14 mouse cellular contexts compared by ENCODE assay signal in genomic region chr5:98027688-98028389, GRCm38 (mm10). TPM values are rescaled to one million over a fixed set of nuclear protein-coding genes. Genes with fewer than 3 reads are reported as not detected.
DNase-seq lines count a peak whose midpoint lies in the region; ATAC-seq and TF ChIP-seq lines count a peak whose summit lies in the region.
"Had no signal": no experiment of that assay in that cellular context is flagged by ENCODE, and none has a peak within 500 bp of the region (broad histone marks: within the 10 kb centered on the region; RNA-seq: fewer than 3 reads in every experiment).

No protein-coding gene starts in this region.

- peaks cover 2% of the 10 kb centered on the region; the same call in 1 of the 2 replicates for H3K4me1 ChIP-seq in lung, embryonic 14.5 days (ENCODE audit: insufficient read depth)
- 0 out of 2 replicates have a peak, but pooled peaks cover 8% of the 10 kb centered on the region for H3K4me1 ChIP-seq in intestine, postnatal 0 days (replicated peaks; ENCODE audit: control insufficient read depth, insufficient read depth, low read length)
- H3K4me1 ChIP-seq in stomach, embryonic 15.5 days, result 0 out of 2 replicates have a peak, but pooled peaks cover 3% of the 10 kb centered on the region

- intact Hi-C loops in heart, postnatal 36 days (cut with DNase I), result loop anchor here (10.0 kb wide), 1 partner anchor 53 kb away; no protein-coding TSS in a partner anchor

- no peak overlapping the region for H3K27ac ChIP-seq in lung, embryonic 14.5 days (ENCODE audit: low read depth)
- H3K27ac ChIP-seq in intestine, postnatal 0 days (ENCODE audit: low read depth, low read length), result peak overlapping the region; percentile 10; the same call in 1 of the 2 replicates
- no peak overlapping the region; the same call in 1 of the 2 replicates for H3K27ac ChIP-seq in stomach, embryonic 15.5 days
- H3K27ac ChIP-seq: embryonic facial prominence, embryonic 13.5 days; midbrain, embryonic 13.5 days had no signal

- TF ChIP-seq CTCF in lung, embryonic 14.5 days (IDR thresholded peaks at IDR 0.05; ENCODE audit: low read depth), result no peak
- TF ChIP-seq CTCF in intestine, postnatal 0 days (IDR thresholded peaks at IDR 0.05; ENCODE audit: low read depth), result no peak

- H3K27me3 ChIP-seq in lung, embryonic 14.5 days (ENCODE audit: insufficient read depth, low read length), result no peaks in the 10 kb centered on the region
- H3K27me3 ChIP-seq in intestine, postnatal 0 days (replicated peaks; ENCODE audit: control insufficient read depth, insufficient read depth, low read length), result no peaks in the 10 kb centered on the region
- no peaks in the 10 kb centered on the region for H3K27me3 ChIP-seq in stomach, embryonic 15.5 days (replicated peaks)

- WGBS in lung, embryonic 14.5 days, result 55% methylated on average over 8 of the region's 8 CpGs
- WGBS in intestine, postnatal 0 days, result 26% methylated on average over 8 of the region's 8 CpGs
- WGBS in stomach, embryonic 15.5 days, result 49% methylated on average over 8 of the region's 8 CpGs

- no peak overlapping the region for H3K4me3 ChIP-seq in lung, embryonic 14.5 days (ENCODE audit: low read depth, low read length)
- peak overlapping the region; percentile 14; the same call in 1 of the 2 replicates for H3K4me3 ChIP-seq in intestine, postnatal 0 days (ENCODE audit: low read depth, low read length)
- 0 out of 2 replicates have a peak overlapping the region, but pooled peaks have one; percentile 7 for H3K4me3 ChIP-seq in stomach, embryonic 15.5 days (replicated peaks)
- H3K4me3 ChIP-seq: embryonic facial prominence, embryonic 13.5 days; midbrain, embryonic 13.5 days had no signal

- ATAC-seq in lung, embryonic 14.5 days (ENCODE audit: insufficient read depth), result no peak
- ATAC-seq in intestine, postnatal 0 days, result peak; percentile 75
- no peak for ATAC-seq in stomach, embryonic 15.5 days (ENCODE audit: insufficient read depth, low FRiP score, low read depth)
- ATAC-seq: midbrain, embryonic 13.5 days had no signal

- no peak overlapping the region for H3K9ac ChIP-seq in lung, embryonic 14.5 days
- H3K9ac ChIP-seq in intestine, postnatal 0 days (ENCODE audit: low read depth, low read length), result no peak overlapping the region
- no peak overlapping the region for H3K9ac ChIP-seq in stomach, embryonic 15.5 days
- H3K9ac ChIP-seq: embryonic facial prominence, embryonic 13.5 days; midbrain, embryonic 13.5 days had no signal

- DNase-seq in heart, adult 11 months, result peak; percentile 17
- no peak for DNase-seq in heart, postnatal 36 days
- no peak for DNase-seq in lung, embryonic 14.5 days
- DNase-seq in lung, adult 18-20 months, result no peak
- DNase-seq in Muller cell, postnatal 12 days (ENCODE audit: inconsistent ontology term), result no peak
- no peak for DNase-seq in spleen, adult 18-20 months
- DNase-seq: adrenal gland, postnatal 36 days; cerebellum, adult 9-10 months; gastrocnemius, postnatal 10 days; kidney, adult 11 months had no signal

- H3K36me3 ChIP-seq in lung, embryonic 14.5 days (ENCODE audit: insufficient read depth), result peaks cover 24% of the 10 kb centered on the region
- H3K36me3 ChIP-seq in intestine, postnatal 0 days (ENCODE audit: control insufficient read depth, insufficient read depth), result peaks cover 15% of the 10 kb centered on the region; the same call in 1 of the 2 replicates
- H3K36me3 ChIP-seq in stomach, embryonic 15.5 days, result peaks cover 2% of the 10 kb centered on the region; the same call in 1 of the 2 replicates
- H3K36me3 ChIP-seq: midbrain, embryonic 13.5 days had no signal

- H3K9me3 ChIP-seq in lung, embryonic 14.5 days (ENCODE audit: low read depth, low read length), result no peaks in the 10 kb centered on the region
- H3K9me3 ChIP-seq in intestine, postnatal 0 days (ENCODE audit: control insufficient read depth), result no peaks in the 10 kb centered on the region
- H3K9me3 ChIP-seq in stomach, embryonic 15.5 days, result no peaks in the 10 kb centered on the region
- H3K9me3 ChIP-seq: embryonic facial prominence, embryonic 13.5 days; midbrain, embryonic 13.5 days had no signal

- peak overlapping the region; percentile 71 for H3K4me2 ChIP-seq in lung, embryonic 14.5 days
- peak overlapping the region; percentile 83 for H3K4me2 ChIP-seq in intestine, postnatal 0 days (replicated peaks; ENCODE audit: low read depth)
- peak overlapping the region; percentile 35 for H3K4me2 ChIP-seq in stomach, embryonic 15.5 days

RNA-seq across cellular contexts. Expression of gene Antxr2, which starts 3.0 kb away (rescaled TPM):
- total RNA-seq in heart, postnatal 36 days (2021), result 10 to 100 TPM; 73.9 to 77.0 TPM
- 35.1 and 36.5 TPM in 2 replicates for polyA plus RNA-seq in lung, embryonic 14.5 days (2014; fragmentation: Nextera tagmentation; extraction: Ambion mirVana)
- 17.5 and 18.3 TPM in 2 replicates for polyA plus RNA-seq in intestine, postnatal 0 days (2015; fragmentation: Nextera tagmentation; extraction: Ambion mirVana)
- 19.7 and 20.3 TPM in 2 replicates for polyA plus RNA-seq in stomach, embryonic 15.5 days (2015; fragmentation: Nextera tagmentation; extraction: Ambion mirVana)
